Mouse (Mus musculus) telencephalon, adult 2 months (tissue): ENCODE measurements around the gene Pid1.
"Not testable (repeated sequence)": the region's sequence is repeated elsewhere in the genome, so short reads cannot be mapped to it uniquely, and the experiment has no call there.

Experiments
- DNase-seq: peaks from one replicate; pipeline ENCODE4 v3.0.0-alpha.2; 2011; ENCODE audit warnings: low read depth, low spot score

Pid1 gene

DNA sequence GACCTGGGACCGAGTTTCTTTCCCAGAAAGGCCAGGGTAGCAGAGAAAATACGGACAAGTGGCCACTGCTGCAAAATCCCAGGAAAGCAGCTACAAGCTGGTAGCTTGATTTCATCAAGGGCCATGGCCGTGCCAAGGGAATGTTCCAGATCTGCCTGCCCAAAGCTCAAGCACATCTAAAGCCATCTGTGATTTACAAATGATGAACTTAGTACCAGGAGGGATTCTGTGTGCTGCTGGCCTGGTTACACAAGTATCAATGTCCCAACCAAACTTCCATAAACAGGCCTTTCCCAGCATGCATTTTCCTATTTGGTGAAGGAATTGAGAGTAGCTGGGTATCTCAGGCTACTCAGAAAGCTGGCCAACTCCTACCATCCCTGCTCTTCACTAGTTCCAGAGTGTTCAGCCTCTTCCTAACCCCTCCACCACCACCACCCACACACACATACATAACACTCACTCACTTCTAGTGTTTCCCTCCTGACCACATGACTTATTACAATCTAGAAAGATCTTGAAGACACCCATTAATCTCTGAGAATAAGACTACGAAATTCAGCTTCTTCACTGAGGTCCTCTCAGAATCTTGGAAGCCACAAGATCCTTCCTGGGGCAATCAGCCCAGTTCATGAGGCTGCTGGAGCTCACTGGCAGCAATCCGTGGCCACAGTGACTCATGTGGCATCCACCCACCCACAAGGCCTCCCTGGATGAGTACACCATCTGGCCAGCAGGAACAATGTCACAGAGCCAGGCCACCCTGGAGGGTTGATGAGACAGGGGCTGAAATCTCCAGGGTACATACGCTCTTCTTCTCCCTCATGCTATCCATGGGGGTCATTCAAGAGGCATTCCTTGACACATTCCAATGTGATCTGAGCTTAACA is 4.1 kb downstream of the Pid1 start:
- DNase-seq: no peak

- no peak for DNase-seq
Measured at GRCm38 (mm10) chr1:84357216-84357615, 6.8 kb downstream of the Pid1 start.

DNA sequence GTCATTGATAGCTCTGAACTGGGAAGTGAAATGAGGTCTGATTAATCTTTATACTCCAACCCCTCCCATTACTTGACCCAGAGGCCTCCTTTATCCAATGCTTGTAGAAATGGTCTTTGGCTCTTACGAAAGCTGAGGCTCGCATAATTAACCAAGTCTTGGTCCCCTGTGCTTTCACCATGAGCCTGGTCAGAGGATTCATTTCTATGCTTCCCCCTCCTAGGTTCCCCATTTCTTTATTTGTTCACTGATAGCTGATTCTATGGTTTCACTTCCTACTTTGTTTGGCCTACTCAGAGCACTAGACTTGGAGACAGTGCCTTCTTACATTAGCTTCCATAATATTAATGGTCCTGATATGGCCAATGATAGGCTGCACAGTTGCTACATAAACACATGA is 13.7 kb downstream of the Pid1 start:
- DNase-seq: no peak

DNA sequence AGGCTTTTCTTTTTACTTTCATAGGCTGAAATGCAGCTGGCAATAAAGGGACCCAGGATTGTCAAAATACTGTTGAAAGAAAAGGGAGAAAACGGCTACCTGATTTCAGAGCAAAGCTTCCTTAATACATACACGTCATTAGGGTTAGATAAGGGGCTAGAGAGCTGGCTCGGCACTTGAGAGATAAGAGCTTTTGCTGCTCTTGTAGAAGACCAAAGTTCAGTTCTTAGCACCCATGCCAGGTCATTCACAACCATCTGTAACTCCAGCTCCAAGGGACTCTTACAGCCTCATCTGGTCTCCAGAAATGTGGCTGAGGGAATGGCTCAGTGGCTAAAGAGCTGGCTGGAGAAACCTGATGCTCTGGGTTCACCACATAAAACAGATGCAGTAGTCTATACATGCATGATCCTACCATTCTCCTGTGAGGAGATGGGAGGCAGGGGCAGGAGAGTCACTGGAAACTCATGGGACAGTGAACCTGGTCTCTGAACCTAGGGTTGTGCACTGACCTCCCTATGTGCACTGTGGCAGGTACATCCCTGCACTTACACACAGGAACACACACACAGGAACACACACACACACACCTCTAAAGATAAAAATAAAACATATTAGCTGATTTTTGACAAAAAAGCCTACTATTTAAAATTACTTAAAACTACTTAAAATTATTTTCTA is 16.0 kb downstream of the Pid1 start:
- no peak for DNase-seq

GRCm38 (mm10) chr1:84332797-84333196 is 31.2 kb downstream of the Pid1 start:
- DNase-seq: not testable (repeated sequence)

GRCm38 (mm10) chr1:84331861-84332260 is 32.1 kb downstream of the Pid1 start:
- DNase-seq: not testable (repeated sequence)

GRCm38 (mm10) chr1:84325309-84325708 is 38.7 kb downstream of the Pid1 start:
- no peak for DNase-seq

DNA sequence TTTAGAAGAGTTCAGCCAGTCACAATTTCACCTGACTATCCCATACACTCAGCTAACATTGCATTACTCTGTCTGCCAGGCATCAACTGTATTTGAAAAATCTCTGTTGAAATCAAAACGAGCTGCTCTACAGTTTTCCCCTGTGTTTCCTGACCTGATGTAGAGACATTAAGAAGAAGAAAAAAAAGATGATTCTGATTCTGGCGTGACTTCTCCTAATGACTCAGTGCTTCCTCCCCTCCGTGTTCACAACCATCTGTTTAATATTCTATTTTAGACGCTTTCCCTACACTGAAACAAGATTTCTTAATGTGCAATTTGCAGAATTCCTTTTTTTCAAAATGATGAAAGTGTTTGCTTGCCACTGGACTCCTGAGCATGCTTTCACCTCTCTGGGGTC is 42.7 kb downstream of the Pid1 start:
- peak; percentile 53 for DNase-seq

DNA sequence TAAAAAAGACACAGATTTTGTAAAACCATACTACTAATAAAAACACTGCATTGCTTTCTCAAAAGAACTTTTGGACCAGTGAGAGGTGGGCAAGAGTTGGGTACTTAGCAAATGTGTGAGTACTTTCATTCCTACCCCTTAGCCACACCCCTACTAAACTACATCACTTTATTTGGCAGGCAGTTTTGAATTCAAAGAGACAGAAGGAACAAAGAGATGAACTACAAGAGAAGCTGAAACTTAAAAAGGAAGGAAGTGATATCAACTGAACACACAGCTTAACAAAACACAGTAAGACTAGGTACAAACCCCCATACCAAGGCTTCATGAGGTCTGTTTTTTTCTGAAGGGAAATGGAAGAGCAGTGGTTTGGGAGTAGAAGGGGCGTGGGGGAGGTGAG is 45.4 kb downstream of the Pid1 start:
- DNase-seq: no peak

DNA sequence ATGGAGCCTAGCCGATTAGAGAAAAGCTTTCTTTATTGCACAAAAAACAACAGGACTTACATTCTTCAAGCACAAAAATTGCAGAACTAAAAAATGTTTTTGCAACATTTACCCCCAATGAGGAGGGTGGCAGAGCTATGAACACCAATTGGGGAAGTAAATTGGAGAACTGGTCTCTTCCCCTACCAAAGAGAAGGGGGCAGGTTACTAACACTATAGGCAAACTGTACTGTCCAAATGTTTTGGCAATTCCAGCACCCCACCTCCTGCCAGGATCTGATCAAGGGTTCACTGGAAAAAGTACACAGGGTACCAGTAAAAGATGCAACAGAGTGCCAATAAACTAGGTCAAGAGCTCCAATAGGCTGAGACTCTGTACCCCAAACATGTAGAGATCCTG is 46.2 kb downstream of the Pid1 start:
- DNase-seq: no peak

GRCm38 (mm10) chr1:84309966-84310460 is 54.0 kb downstream of the Pid1 start:
- no peak for DNase-seq

GRCm38 (mm10) chr1:84305713-84306421 is 58.1 kb downstream of the Pid1 start:
- no peak for DNase-seq

DNA sequence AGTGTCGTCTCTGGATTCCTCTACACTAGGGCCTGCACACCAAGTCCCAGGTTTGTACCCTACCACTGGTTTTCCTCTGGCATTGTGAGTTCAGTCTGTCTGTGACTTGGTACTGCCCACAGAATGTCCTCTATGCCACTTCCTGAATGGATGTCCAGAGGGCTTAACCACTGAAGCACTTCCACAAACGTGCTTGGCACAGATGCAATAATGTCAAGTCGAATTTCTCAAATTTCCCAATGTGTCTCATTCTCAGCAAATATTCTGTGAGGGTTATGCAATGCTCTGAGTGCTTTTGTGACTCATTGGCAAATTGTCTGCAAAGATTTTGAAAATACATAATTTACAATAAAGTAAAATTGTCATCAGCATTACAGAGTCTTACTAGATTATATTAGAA is 61.2 kb downstream of the Pid1 start:
- DNase-seq: no peak

DNA sequence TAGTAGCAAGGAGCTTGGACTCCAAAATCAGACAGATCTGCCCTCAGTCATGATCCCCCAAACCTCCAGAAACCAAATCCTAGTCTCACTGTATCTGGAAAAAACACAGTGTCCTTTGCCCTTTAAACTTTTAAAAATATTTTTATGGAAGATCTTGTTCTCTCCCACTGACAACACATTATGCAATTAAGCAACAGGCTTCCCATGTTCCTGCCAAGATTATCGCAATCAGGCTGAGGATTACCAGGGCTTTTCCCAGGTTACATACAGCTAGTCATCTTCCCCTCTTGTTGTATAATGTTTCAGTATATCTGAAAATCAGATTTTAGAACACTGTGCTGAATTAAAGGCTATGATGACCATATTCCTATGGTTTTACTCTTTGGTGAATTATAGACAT is 64.3 kb downstream of the Pid1 start:
- DNase-seq: no peak

- peak; percentile 71 for DNase-seq
Measured at GRCm38 (mm10) chr1:84286682-84287111, 77.3 kb downstream of the Pid1 start.

- no peak for DNase-seq
Measured at GRCm38 (mm10) chr1:84285620-84286019, 78.4 kb downstream of the Pid1 start.

- no peak for DNase-seq
Measured at GRCm38 (mm10) chr1:84284293-84285068, 79.5 kb downstream of the Pid1 start.

DNA sequence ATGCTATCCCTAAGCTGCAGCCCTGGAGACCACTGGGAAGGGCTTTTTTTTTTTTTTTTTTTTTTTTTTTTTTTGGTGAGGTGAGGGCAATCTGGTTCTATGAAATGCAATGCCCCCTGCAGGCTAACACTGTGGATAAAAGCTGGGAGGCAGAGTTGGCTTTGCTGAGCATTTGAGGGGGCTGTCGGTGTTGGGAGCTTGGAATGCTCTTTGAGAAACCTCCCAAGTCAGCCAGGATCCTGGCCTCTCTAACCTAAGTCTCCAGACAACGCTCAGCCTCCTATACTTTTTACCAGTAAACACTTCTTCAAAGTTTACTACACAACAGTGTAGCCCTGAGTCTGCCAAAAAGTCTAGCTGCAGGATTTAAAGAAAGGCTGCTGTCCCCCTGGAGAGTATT is 80.9 kb downstream of the Pid1 start:
- DNase-seq: no peak

DNA sequence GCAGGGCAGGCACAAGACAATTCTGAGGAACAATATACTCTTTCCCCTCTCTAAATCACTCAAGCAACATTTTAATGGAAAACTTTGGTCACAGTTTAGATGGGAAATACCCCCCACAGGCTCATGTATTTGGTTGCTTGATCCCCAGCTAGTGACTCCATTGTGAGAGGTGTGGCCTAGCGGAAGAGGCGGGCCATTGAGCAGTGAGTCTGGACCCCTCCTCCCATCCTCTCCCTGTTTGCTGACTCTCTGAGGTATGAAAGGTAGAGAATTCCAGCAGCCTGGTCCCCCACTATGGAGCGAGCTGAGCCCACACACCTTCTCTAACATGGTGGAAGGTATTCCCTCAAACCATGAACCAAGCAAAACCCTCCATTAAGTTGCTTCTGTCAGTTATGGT is 83.8 kb downstream of the Pid1 start:
- DNase-seq: no peak

- no peak for DNase-seq
Measured at GRCm38 (mm10) chr1:84278359-84279255, 85.4 kb downstream of the Pid1 start.
